Mouse (Mus musculus) liver, embryonic 14.5 days (tissue): ENCODE measurements around the gene Tmem260.
"Not testable (repeated sequence)": the region's sequence is repeated elsewhere in the genome, so short reads cannot be mapped to it uniquely, and the experiment has no call there.

ENCODE experiments used
- CTCF ChIP-seq: IDR thresholded peaks from 2 replicates; pipeline ENCODE4 v1.5.1; 2016; ENCODE audit warnings: antibody characterized with exemption, low read depth, control low read depth
- EP300 ChIP-seq: IDR thresholded peaks from 2 replicates; pipeline ENCODE4 v1.6.1; 2016; ENCODE audit warnings: antibody characterized with exemption, low read depth

DNA sequence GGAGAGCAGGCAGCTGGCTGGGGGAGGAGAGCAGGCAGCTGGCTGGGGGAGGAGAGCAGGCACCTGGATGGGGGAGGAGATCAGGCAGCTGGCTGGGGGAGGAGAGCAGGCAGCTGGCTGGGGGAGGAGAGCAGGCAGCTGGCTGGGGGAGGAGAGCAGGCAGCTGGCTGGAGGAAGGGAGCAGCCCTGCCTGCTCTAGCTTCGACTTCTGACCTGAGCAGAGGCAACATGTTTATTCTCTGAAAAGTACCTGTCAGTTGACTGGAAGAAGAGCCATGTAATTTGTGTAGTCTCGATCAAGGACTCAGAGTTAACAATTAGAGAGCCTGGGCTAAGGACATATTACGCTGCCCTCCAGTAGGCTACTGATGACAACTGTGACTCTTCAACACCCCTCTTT lies 29.9 kb downstream of the Tmem260 start:
- not testable (repeated sequence) for TF ChIP-seq CTCF, EP300
